Mouse (Mus musculus) heart, embryonic 15.5 days (tissue): Measurements from ENCODE around the gene P2rx7. TPM values are rescaled to one million over a fixed set of nuclear protein-coding genes. Genes with fewer than 3 reads are reported as not detected.

Source experiments
- ATAC-seq: fragments of 200-750 bp; cut with Nextera tagmentation; replicated peaks from 2 replicates; pipeline ENCODE4 v1.8.0; 2017; ENCODE audit warnings: low read depth, moderate TSS enrichment; ENCODE audit not compliant: insufficient number of reproducible peaks, insufficient read depth, low FRiP score
- H3K27ac ChIP-seq: fragments of 300-500 bp; sonication (generic); 2 replicates; pipeline ENCODE4 v1.5.1; 2015; ENCODE audit warnings: mild to moderate bottlenecking, inconsistent platforms
- H3K27me3 ChIP-seq: fragments of 300-500 bp; sonication (generic); 2 replicates; pipeline ENCODE4 v1.6.1; 2015; ENCODE audit warnings: inconsistent platforms
- H3K36me3 ChIP-seq: fragments of 300-500 bp; sonication (generic); 2 replicates; pipeline ENCODE4 v1.6.1; 2015; ENCODE audit warnings: mild to moderate bottlenecking, inconsistent platforms
- H3K4me1 ChIP-seq: fragments of 300-500 bp; sonication (generic); replicated peaks from 2 replicates; pipeline ENCODE4 v1.6.1; 2015; ENCODE audit warnings: inconsistent platforms
- H3K4me2 ChIP-seq: fragments of 300-500 bp; sonication (generic); 2 replicates; pipeline ENCODE4 v1.6.1; 2015; ENCODE audit warnings: inconsistent platforms, mild to moderate bottlenecking, moderate library complexity
- H3K4me3 ChIP-seq: fragments of 300-500 bp; sonication (generic); 2 replicates; pipeline ENCODE4 v1.5.1; 2015; ENCODE audit warnings: mild to moderate bottlenecking, inconsistent platforms
- H3K9ac ChIP-seq: fragments of 300-500 bp; sonication (generic); 2 replicates; pipeline ENCODE4 v1.6.1; 2015; ENCODE audit warnings: mild to moderate bottlenecking, inconsistent platforms
- H3K9me3 ChIP-seq: fragments of 300-500 bp; sonication (generic); replicated peaks from 2 replicates; pipeline ENCODE4 v1.6.1; 2016; ENCODE audit warnings: inconsistent platforms
- WGBS: fragments of 180-500 bp; shearing (Covaris S2); methylation state at CpG from one replicate; pipeline ENCODE4 v1.1.7; 2015; ENCODE audit warnings: mixed read lengths; 5-methylcytosine and 5-hydroxymethylcytosine counted together
- polyA plus RNA-seq: library from polyadenylated mRNA; unstranded; fragments of >200 nt; fragmentation: Nextera tagmentation; extraction: Ambion mirVana; gene quantifications from 2 replicates; pipeline ENCODE4 v1.2.1, GENCODE M21; 2015

Gene P2rx7
- polyA plus RNA-seq, 1 experiment from 2014 or later = 3.0 TPM

- no peaks in the 10 kb centered on the region for H3K27me3 ChIP-seq
- under 1% methylated on average over 50 of the region's 66 CpGs for WGBS
- H3K9me3 ChIP-seq = no peaks in the 10 kb centered on the region
- peak within 1 kb of the TSS; percentile 78 for H3K4me3 ChIP-seq
- ATAC-seq = peak; percentile 89
- peaks cover 23% of the 10 kb centered on the region for H3K4me1 ChIP-seq
- H3K4me2 ChIP-seq = peak within 1 kb of the TSS; percentile 81
- peak within 1 kb of the TSS; percentile 92 for H3K27ac ChIP-seq
- no peaks in the 10 kb centered on the region for H3K36me3 ChIP-seq
- H3K9ac ChIP-seq = peak within 1 kb of the TSS; percentile 63
Observed at GRCm38 (mm10) chr5:122707276-122708181, 63.8 kb downstream of the P2rx7 start, which contains the start of gene P2rx4. Gene P2rx4, plus strand, starts transcription at chr5:122707544.

- H3K9ac ChIP-seq = no peak overlapping the region
- H3K27ac ChIP-seq = peak overlapping the region; percentile 92; the same call in 1 of the 2 replicates
- H3K36me3 ChIP-seq = no peaks in the 10 kb centered on the region
- no peak overlapping the region for H3K4me3 ChIP-seq
- peak overlapping the region; percentile 81; the same call in 1 of the 2 replicates for H3K4me2 ChIP-seq
- no peaks in the 10 kb centered on the region for H3K9me3 ChIP-seq
- ATAC-seq = no peak
- 56% methylated on average over 6 of the region's 6 CpGs for WGBS
- no peaks in the 10 kb centered on the region for H3K27me3 ChIP-seq
- H3K4me1 ChIP-seq = peaks cover 23% of the 10 kb centered on the region
Observed at GRCm38 (mm10) chr5:122708819-122709218, 65.1 kb downstream of the P2rx7 start.

DNA sequence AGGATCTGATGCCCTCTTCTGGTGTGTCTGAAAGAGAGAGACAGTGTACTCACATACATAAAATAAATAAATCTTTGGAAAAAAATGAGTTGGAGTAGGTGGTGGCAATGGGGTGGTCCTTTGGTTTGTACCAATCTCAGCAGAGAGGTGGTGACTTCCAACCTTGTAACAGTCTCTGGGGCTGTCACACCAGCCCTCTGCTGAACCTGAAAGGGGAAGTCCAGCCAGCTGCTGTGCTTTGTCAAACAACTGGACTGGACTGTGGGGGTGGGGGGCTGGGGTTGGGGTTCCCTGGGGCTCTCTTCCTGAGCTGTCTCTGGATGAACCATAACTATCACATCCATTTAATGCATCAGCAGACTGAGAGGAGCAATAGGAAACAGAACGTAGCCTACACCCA lies 72.0 kb downstream of the P2rx7 start:
- H3K4me2 ChIP-seq = no peak overlapping the region
- no peak for ATAC-seq
- H3K4me1 ChIP-seq = no peaks in the 10 kb centered on the region
- peaks cover 8% of the 10 kb centered on the region for H3K36me3 ChIP-seq
- H3K4me3 ChIP-seq = no peak overlapping the region
- 77% methylated on average over 1 of the region's 1 CpGs for WGBS
- H3K27me3 ChIP-seq = no peaks in the 10 kb centered on the region
- no peak overlapping the region for H3K27ac ChIP-seq
- no peaks in the 10 kb centered on the region; the same call in 1 of the 2 replicates for H3K9me3 ChIP-seq
- no peak overlapping the region for H3K9ac ChIP-seq

DNA sequence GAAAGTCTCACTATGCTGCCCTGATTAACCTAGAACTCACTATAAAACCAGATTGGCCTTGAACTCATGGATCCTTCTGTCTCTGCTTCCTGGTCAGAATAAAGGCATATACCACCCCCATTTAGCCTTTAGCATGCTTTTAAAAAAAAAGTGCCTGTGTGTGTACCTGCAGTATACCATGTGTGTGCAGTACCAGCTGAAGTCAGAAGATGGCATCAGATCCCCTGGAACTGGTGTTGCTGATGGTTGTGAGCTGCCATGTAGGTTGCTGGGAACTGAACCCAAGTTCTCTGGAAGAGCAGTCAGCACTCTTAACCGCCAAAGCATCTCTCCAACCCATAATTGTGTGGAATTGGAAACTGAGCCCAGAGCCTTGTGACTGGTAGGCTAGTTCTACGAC lies 73.1 kb downstream of the P2rx7 start:
- no peaks in the 10 kb centered on the region; the same call in 1 of the 2 replicates for H3K9me3 ChIP-seq
- no peaks in the 10 kb centered on the region for H3K4me1 ChIP-seq
- no peaks in the 10 kb centered on the region for H3K27me3 ChIP-seq
- peaks cover 8% of the 10 kb centered on the region for H3K36me3 ChIP-seq
- H3K4me2 ChIP-seq = no peak overlapping the region
- no peak for ATAC-seq
- 97% methylated on average over 2 of the region's 2 CpGs for WGBS
- H3K27ac ChIP-seq = no peak overlapping the region
- no peak overlapping the region for H3K9ac ChIP-seq
- H3K4me3 ChIP-seq = no peak overlapping the region

GRCm38 (mm10) chr5:122718400-122718799 lies 74.7 kb downstream of the P2rx7 start:
- Histone ChIP-seq H3K27me3 (no peaks in the 10 kb centered on the region), H3K9me3 (no peaks in the 10 kb centered on the region; the same call in 1 of the 2 replicates), H3K27ac (no peak overlapping the region), H3K4me2 (no peak overlapping the region), H3K4me3 (no peak overlapping the region), H3K36me3 (peaks cover 8% of the 10 kb centered on the region), H3K9ac (no peak overlapping the region), H3K4me1 (no peaks in the 10 kb centered on the region)
- WGBS = 58% methylated on average over 7 of the region's 7 CpGs
- 0 out of 2 replicates have a peak, but pooled peaks have one; percentile 18 for ATAC-seq

DNA sequence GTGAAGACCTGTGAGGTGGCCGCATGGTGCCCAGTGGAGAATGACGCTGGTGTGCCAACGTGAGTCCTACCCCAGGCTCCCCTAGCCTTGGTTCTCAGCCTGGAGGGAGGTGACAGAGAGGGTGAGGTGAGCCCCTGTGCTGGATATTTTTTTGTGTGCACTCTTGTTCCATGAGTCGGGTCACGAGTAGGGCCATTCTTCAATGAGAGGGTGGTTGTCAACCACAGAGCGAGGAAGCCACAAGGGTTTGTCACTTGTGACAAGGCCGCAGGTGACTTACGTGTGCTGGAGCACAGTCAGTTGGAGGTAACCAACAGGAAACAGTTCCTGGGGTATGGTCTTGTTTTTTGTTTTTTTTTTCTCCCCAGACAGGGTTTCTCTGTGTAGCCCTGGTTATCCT lies 75.5 kb downstream of the P2rx7 start:
- WGBS = 86% methylated on average over 8 of the region's 8 CpGs
- Histone ChIP-seq H3K9me3 (no peaks in the 10 kb centered on the region; the same call in 1 of the 2 replicates), H3K4me3 (no peak overlapping the region), H3K27me3 (no peaks in the 10 kb centered on the region), H3K4me1 (no peaks in the 10 kb centered on the region), H3K4me2 (no peak overlapping the region), H3K9ac (no peak overlapping the region), H3K27ac (no peak overlapping the region), H3K36me3 (peaks cover 8% of the 10 kb centered on the region)
- ATAC-seq = no peak

- ATAC-seq = no peak
- no peak overlapping the region for H3K27ac ChIP-seq
- H3K4me3 ChIP-seq = no peak overlapping the region
- H3K4me1 ChIP-seq = peaks cover 10% of the 10 kb centered on the region; the same call in 1 of the 2 replicates
- 86% methylated on average over 13 of the region's 13 CpGs for WGBS
- no peaks in the 10 kb centered on the region for H3K27me3 ChIP-seq
- H3K9ac ChIP-seq = no peak overlapping the region
- peaks cover 6% of the 10 kb centered on the region; the same call in 1 of the 2 replicates for H3K36me3 ChIP-seq
- H3K9me3 ChIP-seq = no peaks in the 10 kb centered on the region
- H3K4me2 ChIP-seq = no peak overlapping the region
Observed at GRCm38 (mm10) chr5:122725453-122725852, 81.7 kb downstream of the P2rx7 start.

DNA sequence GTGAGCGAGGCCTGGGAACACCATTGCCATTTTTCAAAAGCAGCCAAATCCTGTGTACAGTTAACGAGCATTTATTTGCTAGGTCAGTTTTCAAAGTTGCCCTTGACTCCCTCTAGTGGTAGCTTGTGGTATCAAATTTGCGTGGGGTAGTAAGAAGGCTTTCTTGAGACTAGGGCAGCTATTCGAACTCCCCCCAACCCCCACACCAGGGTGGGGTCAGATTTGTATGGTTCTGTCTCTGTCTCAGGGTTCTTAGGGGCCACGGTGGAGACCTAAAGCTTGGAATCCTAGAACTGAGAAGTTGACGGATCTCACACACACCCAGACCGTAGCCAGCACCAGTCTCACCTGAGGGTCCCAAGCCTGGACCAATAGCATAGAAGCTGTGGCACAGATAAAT lies 82.4 kb downstream of the P2rx7 start:
- WGBS = 20% methylated on average over 7 of the region's 7 CpGs
- Histone ChIP-seq H3K4me2 (no peak overlapping the region), H3K36me3 (peaks cover 6% of the 10 kb centered on the region; the same call in 1 of the 2 replicates), H3K9ac (no peak overlapping the region), H3K27me3 (no peaks in the 10 kb centered on the region), H3K27ac (no peak overlapping the region), H3K9me3 (no peaks in the 10 kb centered on the region), H3K4me3 (no peak overlapping the region), H3K4me1 (peaks cover 14% of the 10 kb centered on the region; the same call in 1 of the 2 replicates)
- peak; percentile 19 for ATAC-seq

GRCm38 (mm10) chr5:122726595-122726994 lies 82.9 kb downstream of the P2rx7 start:
- WGBS = 72% methylated on average over 5 of the region's 5 CpGs
- Histone ChIP-seq H3K4me1 (peaks cover 18% of the 10 kb centered on the region), H3K27me3 (no peaks in the 10 kb centered on the region), H3K9me3 (no peaks in the 10 kb centered on the region), H3K9ac (no peak overlapping the region), H3K4me3 (no peak overlapping the region), H3K27ac (no peak overlapping the region), H3K4me2 (no peak overlapping the region), H3K36me3 (peaks cover 6% of the 10 kb centered on the region; the same call in 1 of the 2 replicates)
- ATAC-seq = no peak

DNA sequence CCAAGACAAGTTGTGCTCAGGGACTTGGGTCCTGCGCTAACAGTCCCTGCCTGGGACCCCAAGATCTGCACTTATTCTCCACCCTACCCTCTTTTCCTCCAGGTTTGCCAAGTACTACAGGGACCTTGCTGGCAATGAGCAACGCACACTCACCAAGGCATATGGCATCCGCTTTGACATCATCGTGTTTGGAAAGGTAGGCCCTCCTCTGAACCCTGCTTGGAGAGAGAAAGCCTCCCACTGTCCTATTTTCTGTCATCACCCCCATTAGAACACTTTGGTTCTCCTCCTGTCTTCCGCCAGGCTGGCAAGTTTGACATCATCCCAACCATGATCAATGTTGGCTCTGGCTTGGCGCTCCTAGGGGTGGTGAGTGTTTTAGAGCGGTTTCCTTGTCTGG lies 83.4 kb downstream of the P2rx7 start:
- 93% methylated on average over 7 of the region's 7 CpGs for WGBS
- peaks cover 6% of the 10 kb centered on the region; the same call in 1 of the 2 replicates for H3K36me3 ChIP-seq

GRCm38 (mm10) chr5:122730776-122731175 lies 87.1 kb downstream of the P2rx7 start:
- H3K36me3 ChIP-seq = peaks cover 6% of the 10 kb centered on the region; the same call in 1 of the 2 replicates
- H3K4me3 ChIP-seq = no peak overlapping the region
- H3K9me3 ChIP-seq = no peaks in the 10 kb centered on the region
- H3K9ac ChIP-seq = no peak overlapping the region
- H3K4me1 ChIP-seq = peaks cover 32% of the 10 kb centered on the region
- 73% methylated on average over 10 of the region's 10 CpGs for WGBS
- no peak overlapping the region for H3K4me2 ChIP-seq
- no peak for ATAC-seq
- no peaks in the 10 kb centered on the region for H3K27me3 ChIP-seq
- no peak overlapping the region for H3K27ac ChIP-seq

More for the DNA sequence above, 83.4 kb downstream of the P2rx7 start:
- Histone ChIP-seq H3K27me3 (no peaks in the 10 kb centered on the region), H3K4me2 (no peak overlapping the region), H3K4me3 (no peak overlapping the region), H3K27ac (no peak overlapping the region), H3K9ac (no peak overlapping the region), H3K9me3 (no peaks in the 10 kb centered on the region), H3K4me1 (peaks cover 22% of the 10 kb centered on the region)
- ATAC-seq = no peak
